Mouse (Mus musculus) adrenal gland, postnatal 14 days (tissue): ENCODE data around the gene Cyp2a4. TPM values are rescaled to one million over a fixed set of nuclear protein-coding genes. Genes with fewer than 3 reads are reported as not detected.
"Not testable (repeated sequence)": the region's sequence is repeated elsewhere in the genome, so short reads cannot be mapped to it uniquely, and the experiment has no call there.

Source experiments
- DNase-seq: peaks from one replicate; pipeline ENCODE4 v3.0.0; 2021; ENCODE audit warnings: mixed read lengths
- long read RNA-seq, 2 experiments: library from polyadenylated mRNA; stranded (forward); transcript quantifications; one replicate each; pipeline ENCODE4 v2.0.0; 2021
- total RNA-seq: library from RNA; stranded (reverse); gene quantifications from 2 replicates; pipeline ENCODE4 v1.2.3, GENCODE M21; 2021

Cyp2a4 gene
- 7.0 TPM in 1 of 2 replicates, not detected in the other for total RNA-seq
- long read RNA-seq, experiment 1, result 0 reads
- long read RNA-seq, experiment 2, partial matches to known transcripts, result 1 of 2 reads
- long read RNA-seq, experiment 2, other reads (novel, unspliced or antisense), result 0 of 2 reads

DNA sequence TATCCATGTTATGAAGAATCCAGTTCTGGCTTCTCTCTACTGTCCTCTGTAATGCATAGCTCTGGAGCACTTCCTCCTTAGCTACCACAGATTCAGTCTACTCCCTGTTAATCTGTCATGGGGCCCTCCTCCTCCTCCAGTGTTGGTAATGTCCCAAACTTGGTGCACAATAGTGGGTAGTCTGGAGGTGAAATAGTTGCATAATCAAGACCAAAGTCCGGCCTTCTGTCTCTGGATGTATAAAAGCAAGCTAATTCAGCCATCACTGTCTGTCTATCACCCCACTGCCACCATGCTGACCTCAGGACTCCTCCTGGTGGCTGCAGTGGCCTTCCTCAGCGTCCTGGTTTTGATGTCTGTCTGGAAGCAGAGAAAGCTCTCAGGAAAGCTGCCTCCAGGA, at the start of gene Cyp2a4:
TSS of gene Cyp2a4 (plus strand) at position 244 of the 400 bp plus-strand sequence.
- not testable (repeated sequence) for DNase-seq

DNA sequence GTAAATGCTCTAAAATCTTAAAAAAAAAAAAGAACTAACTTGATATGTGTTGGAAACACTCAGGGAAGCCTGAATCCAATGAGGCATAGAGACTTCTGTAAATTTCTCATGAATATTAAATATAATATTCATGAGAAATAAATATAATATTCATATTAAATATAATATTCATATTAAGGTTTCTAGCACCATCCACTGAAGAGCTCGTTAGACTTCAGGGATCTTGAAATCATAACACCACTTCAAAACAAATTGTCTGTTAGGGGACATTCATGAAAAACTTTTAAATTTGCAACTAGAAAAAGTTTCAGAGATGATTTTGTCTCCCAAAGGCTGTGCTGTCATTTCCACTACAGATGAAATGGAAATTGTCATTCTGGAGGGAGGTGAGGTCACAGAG, 46.9 kb upstream of the Cyp2a4 start, which contains the start of gene Vmn1r184:
TSS of gene Vmn1r184 (plus strand) at position 301 of the 400 bp plus-strand sequence.
- DNase-seq, result not testable (repeated sequence)

DNA sequence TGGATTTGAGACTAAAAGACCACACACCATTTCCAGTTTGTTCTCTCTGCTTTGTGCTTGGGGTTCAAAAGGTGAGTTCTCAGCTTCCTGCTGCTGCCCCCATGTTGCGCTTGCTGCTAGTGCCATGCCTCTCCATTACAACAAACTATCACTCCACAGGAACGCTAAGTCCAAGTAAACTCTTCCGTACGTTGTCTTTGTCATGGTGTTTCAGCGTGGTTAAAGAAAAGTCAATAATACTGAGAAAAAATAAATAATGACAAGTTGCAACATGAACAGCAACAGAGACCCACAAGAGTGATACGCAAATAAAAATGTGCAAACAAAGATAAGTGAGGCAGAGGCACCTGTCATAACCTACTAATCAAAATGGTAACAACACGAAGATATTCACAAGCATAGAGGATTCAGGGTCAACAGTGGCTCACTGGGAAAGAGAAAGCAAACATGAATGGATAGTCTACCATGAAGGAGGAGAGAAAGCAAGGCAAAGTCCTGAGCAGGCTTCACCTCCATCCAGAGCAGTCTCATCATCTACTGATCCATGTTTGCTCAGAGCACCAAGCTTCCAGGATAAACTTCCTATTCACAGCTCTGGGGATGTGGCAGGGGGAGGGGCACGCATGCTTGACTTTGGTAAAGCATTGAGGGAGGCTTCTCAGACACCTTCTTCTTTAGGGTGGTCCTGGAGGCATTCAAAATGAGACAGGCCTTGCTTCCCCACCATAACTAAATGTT, 3.4 kb upstream of the Cyp2a4 start:
- DNase-seq, result not testable (repeated sequence)

DNA sequence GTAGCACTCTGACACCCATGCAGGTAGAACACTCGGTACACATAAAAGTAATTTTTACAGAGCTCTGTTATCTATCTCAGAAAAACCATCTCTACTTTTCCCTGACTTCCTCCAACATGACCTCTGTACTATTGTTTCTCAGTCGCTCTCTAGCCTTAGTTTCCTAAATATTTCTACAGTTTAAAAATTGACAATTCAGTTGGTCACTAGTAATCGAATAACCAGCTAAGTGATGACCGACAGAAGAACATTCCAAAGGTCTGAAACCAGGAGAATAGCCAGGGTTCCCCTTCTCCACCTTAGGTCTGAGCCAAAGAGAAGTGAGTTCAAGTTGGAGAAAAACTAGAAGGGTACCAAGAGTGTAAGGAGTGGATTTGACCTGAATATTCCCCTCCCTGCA, 4.8 kb downstream of the Cyp2a4 start:
- DNase-seq, result not testable (repeated sequence)

DNA sequence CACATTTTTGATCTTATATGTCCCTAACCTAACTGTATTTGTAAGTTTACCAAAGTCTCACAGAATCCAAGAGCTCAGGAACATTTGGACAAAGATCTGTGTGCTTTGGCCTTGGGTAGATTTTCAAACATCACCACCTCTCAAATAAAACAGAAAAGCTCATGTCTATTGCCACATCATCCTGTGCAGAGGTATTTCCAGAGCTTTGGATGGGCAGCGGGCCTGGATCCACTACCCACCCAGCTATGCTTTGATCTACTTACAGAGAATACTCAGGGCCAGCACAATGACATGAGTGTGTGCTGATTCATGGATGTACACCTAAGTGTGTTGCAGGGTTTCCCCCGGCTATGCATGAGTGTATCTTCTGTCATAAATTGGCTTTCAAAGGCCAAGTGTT, 8.2 kb downstream of the Cyp2a4 start:
- not testable (repeated sequence) for DNase-seq

DNA sequence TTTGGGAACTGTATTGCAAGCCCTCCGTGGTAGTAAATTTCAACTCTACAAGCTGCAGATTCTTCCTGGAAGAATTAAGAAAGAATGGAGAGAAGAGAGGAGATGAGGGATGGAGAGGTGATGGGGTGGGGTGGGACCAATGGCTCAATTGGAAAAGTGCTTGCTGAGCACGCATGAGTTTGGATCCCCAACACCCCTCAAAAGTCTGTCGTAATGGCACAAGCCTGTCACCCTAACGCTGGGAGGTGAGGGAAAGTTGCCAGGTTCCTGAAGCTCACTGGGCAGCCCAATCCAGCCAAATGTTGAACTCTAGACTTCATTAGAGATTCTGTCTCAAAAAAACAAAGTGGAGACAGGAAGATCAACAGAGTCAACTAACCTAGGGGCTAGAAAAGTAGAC, 8.8 kb downstream of the Cyp2a4 start:
- DNase-seq, result not testable (repeated sequence)

DNA sequence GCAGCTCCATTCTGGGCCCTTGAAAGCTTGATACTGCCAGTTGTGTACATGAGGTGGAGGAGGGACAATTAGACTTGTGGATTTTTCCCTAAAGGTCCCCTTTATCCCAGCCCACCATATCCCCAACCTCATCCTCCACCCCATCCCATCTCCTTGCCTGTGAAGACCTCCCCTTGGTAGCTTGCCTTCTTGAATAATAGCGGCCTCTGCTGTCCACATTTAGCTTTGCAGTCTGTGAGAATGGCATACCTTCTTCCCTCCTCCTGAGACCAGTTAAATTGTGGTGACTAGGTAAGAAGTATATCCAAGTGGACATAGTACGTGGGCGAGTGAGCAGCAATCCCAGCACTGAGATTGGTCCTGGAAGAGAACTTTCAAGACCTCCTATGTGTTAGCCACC, 13.4 kb downstream of the Cyp2a4 start:
- DNase-seq, result not testable (repeated sequence)

DNA sequence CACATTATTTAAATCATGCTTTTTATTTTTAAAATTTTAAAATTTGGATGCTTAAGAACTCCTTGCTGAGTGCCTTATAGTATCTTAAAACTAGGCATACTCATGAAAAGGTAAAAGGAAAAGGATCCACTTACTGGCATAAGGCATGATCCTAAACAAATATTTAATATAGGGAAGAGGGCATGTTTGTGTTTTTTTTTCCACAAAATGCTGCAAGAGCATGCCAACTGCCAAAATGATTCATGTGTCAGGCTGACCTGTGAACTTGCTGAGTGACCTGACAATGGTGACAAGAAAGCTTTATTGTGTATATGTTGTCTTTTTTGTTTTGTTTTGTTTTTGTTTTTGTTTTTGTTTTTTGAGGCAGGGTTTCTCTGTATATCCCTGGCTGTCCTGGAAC, 43.2 kb downstream of the Cyp2a4 start:
- not testable (repeated sequence) for DNase-seq

DNA sequence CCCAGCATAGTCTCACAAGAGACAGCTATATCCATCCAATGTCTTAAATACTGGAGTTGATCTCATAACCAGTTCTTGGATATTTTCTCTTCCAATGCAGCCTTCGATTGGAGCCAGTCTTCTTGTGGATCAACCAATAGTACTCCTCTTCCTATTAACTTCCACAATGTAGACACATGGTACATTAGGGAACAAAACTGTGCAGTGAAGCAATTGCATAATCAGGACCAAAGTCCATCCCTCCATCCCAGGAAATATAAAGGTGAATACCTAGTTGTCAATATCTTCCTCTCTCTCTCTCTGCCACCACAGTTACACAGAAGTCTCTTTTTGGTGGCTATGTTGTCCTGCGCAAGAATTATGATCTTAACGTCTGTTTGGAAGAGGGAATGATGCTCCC, 45.3 kb downstream of the Cyp2a4 start:
- DNase-seq, result not testable (repeated sequence)

DNA sequence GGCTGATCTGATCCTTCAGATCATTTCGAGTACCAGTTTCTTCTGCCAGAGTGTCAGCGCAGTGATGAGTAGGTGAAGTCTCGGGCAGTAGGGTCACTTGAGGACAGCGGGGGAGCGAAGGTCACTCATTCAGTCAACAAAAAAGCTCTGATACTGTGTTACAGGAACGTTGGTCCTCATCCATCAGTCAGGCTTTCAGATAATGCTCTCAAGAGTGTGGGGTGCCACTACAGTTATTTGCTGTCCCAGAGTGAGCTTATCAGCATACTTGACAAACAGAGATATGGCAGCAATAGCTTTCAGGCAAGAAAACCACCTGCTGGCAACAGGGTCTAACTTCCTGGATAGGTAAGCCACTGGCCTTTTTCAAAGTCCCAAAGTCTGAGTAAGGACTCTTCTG, 49.8 kb downstream of the Cyp2a4 start:
- not testable (repeated sequence) for DNase-seq

Other genes with a start within 250 kb of the Cyp2a4 start
- 1.8 and 3.4 TPM in 2 replicates for gene Cyp2b13, start 245.7 kb upstream of the Cyp2a4 start, total RNA-seq
- 1.0 and 29.6 TPM in 2 replicates for gene Cyp2b9, start 133.8 kb upstream of the Cyp2a4 start, total RNA-seq
- not detected in 2 replicates for gene Vmn1r184, start 46.8 kb upstream of the Cyp2a4 start, total RNA-seq
- not detected in 2 replicates for gene Nlrp9c, start 96.5 kb downstream of the Cyp2a4 start, total RNA-seq
- not detected in 2 replicates for gene Nlrp4a, start 127.9 kb downstream of the Cyp2a4 start, total RNA-seq
- gene Nlrp9a, start 227.9 kb downstream of the Cyp2a4 start, total RNA-seq, result not detected in 2 replicates